Mouse (Mus musculus): ENCODE measurements around the gene Ms4a3.

Gene Ms4a3

GRCm38 (mm10) chr19:11589891-11590449 lies 50.7 kb downstream of the Ms4a3 start:
- in situ Hi-C loops (cut with MboI, MseI), result no loop called here

- in situ Hi-C loops (cut with MboI, MseI), result no loop called here
Measured at GRCm38 (mm10) chr19:11589205-11589604, 51.4 kb downstream of the Ms4a3 start.
